Mouse (Mus musculus) limb, embryonic 10.5 days (tissue): Measurements from ENCODE around the gene BC051019. TPM values are rescaled to one million over a fixed set of nuclear protein-coding genes. Genes with fewer than 3 reads are reported as not detected.

Source experiments
- DNase-seq: peaks from one replicate; pipeline ENCODE4 v3.0.0-alpha.2; 2017; ENCODE audit warnings: low spot score
- H3K27ac ChIP-seq: fragments of 300-500 bp; sonication (generic); 2 replicates; pipeline ENCODE4 v1.5.1; 2016; ENCODE audit warnings: mild to moderate bottlenecking
- H3K27me3 ChIP-seq: fragments of 300-500 bp; sonication (generic); 2 replicates; pipeline ENCODE4 v1.6.1; 2016; ENCODE audit warnings: low read depth, mild to moderate bottlenecking; ENCODE audit not compliant: poor library complexity, severe bottlenecking
- H3K36me3 ChIP-seq: fragments of 300-500 bp; sonication (generic); 2 replicates; pipeline ENCODE4 v1.6.1; 2016; ENCODE audit warnings: mild to moderate bottlenecking, moderate library complexity
- H3K4me1 ChIP-seq: fragments of 300-500 bp; sonication (generic); 2 replicates; pipeline ENCODE4 v1.6.1; 2016
- H3K4me3 ChIP-seq: fragments of 300-500 bp; sonication (generic); 2 replicates; pipeline ENCODE4 v1.5.1; 2016; ENCODE audit warnings: mild to moderate bottlenecking, moderate library complexity
- H3K9me3 ChIP-seq: fragments of 300-500 bp; sonication (generic); replicated peaks from 2 replicates; pipeline ENCODE4 v1.6.1; 2016; ENCODE audit warnings: mild to moderate bottlenecking
- WGBS: fragments of 180-500 bp; shearing (Covaris S2); methylation state at CpG from one replicate; pipeline ENCODE4 v1.1.7; 2016; 5-methylcytosine and 5-hydroxymethylcytosine counted together
- polyA plus RNA-seq: library from polyadenylated mRNA; unstranded; fragments of >200 nt; fragmentation: Nextera tagmentation; extraction: Ambion mirVana; gene quantifications from 2 replicates; pipeline ENCODE4 v1.2.1, GENCODE M21; 2016

Gene BC051019
- polyA plus RNA-seq, 1 experiment from 2014 or later = not detected

DNA sequence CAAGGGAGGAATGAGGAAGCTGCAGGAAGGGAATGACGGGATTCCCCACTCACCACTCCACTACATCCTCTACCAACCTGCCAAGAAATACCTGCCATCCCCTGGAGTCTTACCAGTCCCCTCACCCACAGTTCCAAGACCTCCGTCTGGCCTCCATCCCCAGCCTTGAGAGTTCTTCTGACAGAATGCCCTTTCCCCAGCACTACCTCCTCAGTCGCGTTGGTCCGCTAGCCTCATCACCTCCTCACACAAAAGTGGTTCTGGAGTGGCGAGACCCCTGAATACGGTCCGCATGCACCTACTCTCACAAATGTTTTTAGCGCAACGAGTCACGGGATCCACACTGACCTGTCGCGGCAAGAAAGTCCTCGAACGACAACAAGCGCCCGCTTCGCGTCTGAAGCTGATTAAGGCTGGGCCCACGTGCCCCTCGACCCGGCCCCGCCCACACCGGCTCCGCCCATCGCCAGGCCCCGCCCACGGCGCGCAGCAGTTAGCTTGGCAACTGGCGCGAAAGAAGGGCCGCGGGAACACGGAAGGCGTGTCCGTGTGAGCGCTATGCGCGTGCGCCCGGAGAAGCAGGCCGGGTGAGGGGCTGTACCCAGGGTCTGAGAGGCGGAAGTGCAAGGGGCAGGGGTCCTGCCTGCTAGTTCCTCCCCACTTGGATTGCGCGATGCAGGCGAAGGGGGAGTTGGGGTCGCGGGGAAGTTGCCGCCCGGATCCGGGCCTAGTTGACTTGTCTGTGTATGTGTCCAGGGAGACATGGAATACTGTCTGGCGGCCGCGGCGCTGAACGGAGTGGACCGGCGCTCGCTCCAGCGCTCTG, 20.2 kb downstream of the BC051019 start, which contains the start of the genes St5 and Akip1:
Gene St5, minus strand, starts transcription at position 416 of the 826 bp plus-strand sequence.
Gene Akip1, plus strand, starts transcription at position 501 of the 826 bp plus-strand sequence.
- Histone ChIP-seq H3K4me1 (peaks cover 14% of the 10 kb centered on the region; the same call in 1 of the 2 replicates), H3K4me3 (peak within 1 kb of the TSS; percentile 76), H3K9me3 (no peaks in the 10 kb centered on the region), H3K36me3 (peaks cover 11% of the 10 kb centered on the region), H3K27me3 (0 out of 2 replicates have a peak, but pooled peaks cover 6% of the 10 kb centered on the region), H3K27ac (peak within 1 kb of the TSS; percentile 93)
- DNase-seq = peak; percentile 99
- WGBS = under 1% methylated on average over 61 of the region's 61 CpGs

- Histone ChIP-seq H3K27me3 (0 out of 2 replicates have a peak, but pooled peaks cover 6% of the 10 kb centered on the region), H3K4me1 (peaks cover 14% of the 10 kb centered on the region; the same call in 1 of the 2 replicates), H3K27ac (no peak overlapping the region), H3K4me3 (peak overlapping the region; percentile 76), H3K9me3 (no peaks in the 10 kb centered on the region), H3K36me3 (peaks cover 5% of the 10 kb centered on the region)
- WGBS = 34% methylated on average over 4 of the region's 4 CpGs
- no peak for DNase-seq
Observed at GRCm38 (mm10) chr7:109702721-109703120, 20.9 kb downstream of the BC051019 start.

GRCm38 (mm10) chr7:109700213-109700612, 23.4 kb downstream of the BC051019 start:
- Histone ChIP-seq H3K36me3 (no peaks in the 10 kb centered on the region), H3K4me3 (no peak overlapping the region), H3K9me3 (no peaks in the 10 kb centered on the region), H3K4me1 (peaks cover 14% of the 10 kb centered on the region; the same call in 1 of the 2 replicates), H3K27me3 (0 out of 2 replicates have a peak, but pooled peaks cover 6% of the 10 kb centered on the region), H3K27ac (no peak overlapping the region)
- DNase-seq = no peak

DNA sequence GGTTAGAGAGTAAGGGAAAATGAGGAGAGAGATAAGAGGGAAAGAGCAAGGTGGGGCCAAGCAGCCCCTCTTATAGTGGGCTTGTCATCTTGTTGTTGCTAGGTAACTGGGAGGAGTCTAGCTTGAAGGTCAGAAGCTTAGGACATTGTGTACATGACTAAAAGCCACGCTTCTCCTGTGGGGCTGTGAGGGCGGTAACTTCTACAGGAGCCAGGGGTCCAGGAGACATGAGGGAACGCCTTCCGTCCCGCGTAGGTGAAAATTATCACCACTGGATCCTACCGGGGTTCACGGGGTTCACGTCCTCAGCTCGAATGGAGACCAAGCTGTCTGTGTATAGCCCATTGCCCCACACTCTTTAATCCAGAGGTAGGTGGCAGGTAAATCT, 28.3 kb downstream of the BC051019 start:
- no peaks in the 10 kb centered on the region for H3K4me1 ChIP-seq

GRCm38 (mm10) chr7:109694576-109695338, 28.9 kb downstream of the BC051019 start:
- no peak overlapping the region for H3K4me3 ChIP-seq
- 84% methylated on average over 13 of the region's 13 CpGs for WGBS

More for the DNA sequence above, 28.3 kb downstream of the BC051019 start:
- H3K9me3 ChIP-seq = no peaks in the 10 kb centered on the region
- 93% methylated on average over 10 of the region's 10 CpGs for WGBS
- H3K27me3 ChIP-seq = no peaks in the 10 kb centered on the region
- H3K4me3 ChIP-seq = no peak overlapping the region
- H3K27ac ChIP-seq = no peak overlapping the region
- H3K36me3 ChIP-seq = no peaks in the 10 kb centered on the region
- DNase-seq = no peak

DNA sequence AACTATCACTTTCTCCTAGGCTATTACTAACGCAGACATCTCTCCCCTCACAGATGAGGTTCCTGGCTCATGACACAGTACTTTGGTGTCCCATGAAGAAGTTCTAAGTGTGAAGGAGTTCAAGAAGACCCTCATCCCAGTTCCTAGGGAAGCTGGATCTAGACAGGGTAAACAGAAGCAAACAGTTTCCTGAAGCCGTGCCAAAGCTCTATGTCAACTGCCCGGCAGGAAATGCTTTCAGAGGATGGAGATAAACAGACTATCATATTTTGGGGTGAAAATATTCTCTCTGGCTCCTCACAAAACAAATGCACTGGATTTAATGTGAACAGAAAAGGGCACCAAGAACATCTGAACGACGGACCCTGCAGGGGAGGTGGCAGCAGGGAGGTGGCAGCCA, 32.7 kb downstream of the BC051019 start:
- Histone ChIP-seq H3K27me3 (no peaks in the 10 kb centered on the region), H3K4me3 (no peak overlapping the region), H3K36me3 (no peaks in the 10 kb centered on the region), H3K27ac (no peak overlapping the region), H3K9me3 (no peaks in the 10 kb centered on the region), H3K4me1 (peaks cover 2% of the 10 kb centered on the region)
- DNase-seq = no peak
- 92% methylated on average over 5 of the region's 5 CpGs for WGBS

More at GRCm38 (mm10) chr7:109694576-109695338, 28.9 kb downstream of the BC051019 start:
- Histone ChIP-seq H3K36me3 (no peaks in the 10 kb centered on the region), H3K9me3 (no peaks in the 10 kb centered on the region), H3K27ac (no peak overlapping the region), H3K4me1 (no peaks in the 10 kb centered on the region), H3K27me3 (no peaks in the 10 kb centered on the region)
- no peak for DNase-seq

DNA sequence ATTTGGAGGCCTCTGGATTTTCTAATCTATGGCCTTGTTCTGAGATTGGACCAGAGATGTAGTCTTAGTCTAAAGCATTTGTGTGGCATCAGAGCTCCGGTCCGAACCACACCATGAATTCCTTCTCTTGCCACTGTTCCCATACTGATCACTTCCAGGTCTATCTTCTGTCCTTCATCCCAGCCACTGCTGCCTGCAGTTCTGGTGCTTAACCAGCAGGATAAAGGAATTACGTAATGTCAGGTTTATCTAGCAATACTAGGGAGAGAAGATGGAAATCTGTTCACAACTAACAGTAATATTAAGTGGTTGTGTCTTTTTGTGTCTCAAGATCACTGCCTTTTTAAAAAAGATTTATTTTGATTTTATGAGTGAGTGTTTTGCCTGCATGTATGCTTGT, 33.5 kb downstream of the BC051019 start:
- no peaks in the 10 kb centered on the region for H3K27me3 ChIP-seq
- no peaks in the 10 kb centered on the region for H3K9me3 ChIP-seq
- peaks cover 3% of the 10 kb centered on the region for H3K4me1 ChIP-seq
- H3K4me3 ChIP-seq = no peak overlapping the region
- no peak overlapping the region for H3K27ac ChIP-seq
- WGBS = 88% methylated on average over 3 of the region's 3 CpGs
- H3K36me3 ChIP-seq = no peaks in the 10 kb centered on the region
- DNase-seq = no peak

DNA sequence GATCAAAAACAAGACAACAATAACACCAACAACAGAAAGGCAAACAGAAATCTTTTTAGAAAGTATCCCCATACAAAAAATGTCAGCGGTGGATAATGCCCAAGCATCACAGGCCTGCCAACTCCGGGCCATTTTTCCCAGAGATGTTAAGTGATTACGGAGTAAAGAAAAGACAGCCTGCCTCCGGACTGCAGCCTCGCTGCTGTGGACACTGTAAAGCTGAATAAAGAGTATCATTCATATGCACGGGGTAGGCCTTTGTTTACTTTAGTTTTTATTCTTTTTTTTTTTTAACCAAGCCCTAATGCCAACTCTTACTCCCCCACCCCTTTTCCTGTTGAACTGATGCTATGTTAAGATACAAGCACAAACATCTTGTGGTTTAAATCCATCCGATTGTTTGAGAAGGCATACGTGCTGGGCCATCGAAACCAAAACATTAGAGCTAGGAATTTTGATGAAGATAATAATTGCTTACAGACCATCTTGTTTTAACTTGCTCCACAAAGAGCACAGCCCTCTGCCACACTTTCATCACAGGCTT, 37.0 kb downstream of the BC051019 start:
- H3K9me3 ChIP-seq = no peaks in the 10 kb centered on the region
- no peak overlapping the region for H3K27ac ChIP-seq
- peaks cover 3% of the 10 kb centered on the region for H3K4me1 ChIP-seq
- H3K36me3 ChIP-seq = no peaks in the 10 kb centered on the region
- no peak for DNase-seq
- H3K27me3 ChIP-seq = no peaks in the 10 kb centered on the region
- 75% methylated on average over 9 of the region's 9 CpGs for WGBS
- no peak overlapping the region for H3K4me3 ChIP-seq

DNA sequence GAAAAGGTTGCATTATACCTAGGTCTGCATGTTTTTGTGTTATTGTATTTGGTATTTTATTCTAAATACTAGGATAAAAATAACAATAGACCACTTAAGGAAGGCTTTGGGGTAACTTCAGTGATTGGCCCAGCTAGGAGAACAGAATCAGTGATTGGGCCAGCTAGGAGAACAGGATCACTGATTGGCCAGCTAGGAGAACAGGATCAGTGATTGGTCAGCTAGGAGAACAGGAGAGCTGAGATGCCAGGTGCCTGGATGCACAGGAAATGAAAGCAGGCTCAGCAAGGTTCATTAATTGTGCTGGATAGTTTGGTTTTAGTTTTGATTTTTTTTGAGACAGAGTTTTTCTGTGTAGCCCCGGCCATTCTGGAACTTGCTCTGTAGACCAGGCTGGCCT, 42.8 kb downstream of the BC051019 start:
- H3K4me3 ChIP-seq = no peak overlapping the region
- H3K36me3 ChIP-seq = no peaks in the 10 kb centered on the region
- H3K27ac ChIP-seq = no peak overlapping the region
- WGBS = 98% methylated on average over 1 of the region's 1 CpGs
- H3K9me3 ChIP-seq = no peaks in the 10 kb centered on the region
- no peak for DNase-seq
- no peaks in the 10 kb centered on the region for H3K27me3 ChIP-seq
- H3K4me1 ChIP-seq = peaks cover under 1% of the 10 kb centered on the region; the same call in 1 of the 2 replicates

GRCm38 (mm10) chr7:109680284-109680683, 43.4 kb downstream of the BC051019 start:
- no peak overlapping the region for H3K27ac ChIP-seq
- WGBS = 91% methylated on average over 2 of the region's 2 CpGs
- no peaks in the 10 kb centered on the region for H3K9me3 ChIP-seq
- H3K36me3 ChIP-seq = no peaks in the 10 kb centered on the region
- no peak for DNase-seq
- no peaks in the 10 kb centered on the region for H3K4me1 ChIP-seq
- H3K4me3 ChIP-seq = no peak overlapping the region
- no peaks in the 10 kb centered on the region for H3K27me3 ChIP-seq

DNA sequence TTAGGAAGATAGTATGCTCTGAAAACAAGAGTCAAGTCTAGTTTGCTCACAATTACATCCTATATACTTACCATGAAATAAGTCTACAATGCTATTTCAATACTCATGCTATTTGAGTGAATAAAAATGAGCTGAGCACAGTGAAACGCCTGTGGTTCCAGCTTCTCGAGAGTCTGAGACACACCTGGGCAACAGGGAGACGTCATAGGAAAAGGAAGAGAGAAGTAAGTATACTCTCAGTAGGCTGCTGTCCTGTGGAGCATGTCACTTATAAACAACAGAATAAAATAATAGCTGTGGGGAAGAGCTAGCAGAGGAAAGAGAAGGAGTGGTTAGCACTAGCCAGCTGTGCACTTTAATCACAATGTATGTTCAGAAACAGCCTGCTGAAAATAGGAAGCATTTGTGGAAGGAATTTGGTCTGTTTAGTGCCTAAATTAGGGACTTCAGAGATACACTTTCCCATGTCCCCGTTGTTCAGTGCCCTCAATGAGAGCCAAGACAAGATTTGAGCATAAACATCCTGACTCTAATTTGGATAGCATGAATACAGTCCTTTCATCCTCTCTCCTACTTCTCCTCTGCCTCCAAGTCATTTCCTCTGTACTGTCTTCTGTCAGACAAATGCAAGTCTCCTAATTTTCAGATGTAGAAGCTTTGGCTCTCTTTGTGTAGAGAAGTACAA, 48.6 kb downstream of the BC051019 start:
- Histone ChIP-seq H3K27ac (no peak overlapping the region), H3K9me3 (no peaks in the 10 kb centered on the region), H3K4me3 (no peak overlapping the region), H3K27me3 (no peaks in the 10 kb centered on the region), H3K4me1 (peaks cover 27% of the 10 kb centered on the region), H3K36me3 (no peaks in the 10 kb centered on the region)
- 73% methylated on average over 4 of the region's 4 CpGs for WGBS
- no peak for DNase-seq
